Mouse (Mus musculus) frontal cortex, postnatal 14 days (tissue): ENCODE results near the gene Lrrtm4.

ENCODE experiments used
- DNase-seq, 2 experiments: peaks; one replicate each; pipeline ENCODE4 v3.0.0; 2022; ENCODE audit warnings: low spot score in 2 of 2

Gene Lrrtm4

DNA sequence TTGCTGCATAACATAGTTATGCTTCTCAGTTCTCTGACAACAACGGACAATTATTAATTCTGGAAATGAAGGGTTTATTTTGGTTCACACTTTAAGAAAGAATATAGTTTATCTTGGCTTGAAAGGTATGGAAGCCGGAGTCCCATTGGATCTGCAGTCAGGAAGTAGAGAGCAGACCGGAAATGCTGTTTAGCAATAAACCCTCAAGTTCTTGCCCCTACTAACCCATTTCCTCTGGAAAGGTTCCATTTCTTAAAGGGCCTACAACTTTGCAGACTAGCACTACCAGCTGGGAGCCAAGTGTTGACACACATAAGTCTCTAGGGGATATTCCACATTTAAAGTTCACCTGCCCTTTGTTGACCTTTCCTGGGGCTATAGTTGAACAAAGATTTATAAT, 309.7 kb downstream of the Lrrtm4 start:
- no peak for DNase-seq

DNA sequence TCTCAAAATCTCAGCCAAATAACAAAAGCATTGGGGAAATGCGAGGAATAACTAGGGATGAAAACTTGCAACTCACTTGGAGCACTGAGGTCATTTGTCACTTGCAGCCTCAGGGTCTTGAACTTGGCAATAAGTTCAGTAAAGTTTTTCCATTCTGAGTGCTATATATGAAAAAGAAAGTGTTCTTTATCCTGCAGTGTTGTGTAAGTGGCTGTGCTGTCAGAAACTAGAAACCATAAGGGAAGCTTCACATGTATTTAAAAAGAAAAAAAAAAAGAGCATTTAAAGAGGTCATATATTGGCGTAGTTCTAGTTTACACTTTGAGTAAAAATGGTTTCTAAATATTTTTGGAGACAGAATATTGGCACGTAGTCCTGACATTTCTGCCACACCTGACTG, 313.1 kb downstream of the Lrrtm4 start:
- DNase-seq: no peak

DNA sequence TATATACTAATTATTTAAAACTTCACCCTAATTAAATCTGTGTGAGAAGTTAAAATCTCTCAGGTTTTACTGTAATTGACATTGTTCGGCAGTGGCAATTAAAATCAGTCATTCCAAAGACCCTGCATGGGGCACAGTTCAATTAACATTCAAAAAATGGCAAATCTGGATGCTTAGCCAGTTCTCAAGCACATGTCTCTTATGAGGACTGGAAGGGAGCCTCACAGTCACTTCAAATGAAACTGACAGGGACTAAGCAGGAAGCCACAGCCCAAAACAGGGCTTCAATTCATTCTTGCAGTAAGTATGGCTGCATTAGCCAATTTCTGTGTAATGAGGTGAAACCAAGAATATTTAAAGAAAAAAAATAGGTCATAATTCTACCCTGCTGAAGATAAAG, 333.6 kb downstream of the Lrrtm4 start:
- DNase-seq: no peak

DNA sequence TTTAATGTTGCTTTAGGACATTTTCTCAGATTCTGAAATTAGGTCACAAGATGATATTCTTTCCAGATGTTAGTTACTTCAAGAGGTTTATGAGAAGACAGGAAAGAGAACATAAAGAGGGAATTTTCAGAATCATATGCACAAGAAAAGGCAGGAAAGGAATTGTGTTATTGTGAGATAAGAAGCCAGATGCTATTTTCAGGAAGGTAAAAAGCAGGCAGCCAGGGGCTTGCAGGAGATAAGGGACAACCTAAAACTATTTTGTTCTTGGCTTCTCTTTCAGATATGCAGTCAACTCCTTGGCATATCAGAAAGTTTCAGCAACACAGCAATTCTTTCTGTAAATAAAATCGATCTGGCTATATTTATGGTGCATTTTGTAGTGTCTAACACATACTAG, 338.4 kb downstream of the Lrrtm4 start:
- no peak for DNase-seq

DNA sequence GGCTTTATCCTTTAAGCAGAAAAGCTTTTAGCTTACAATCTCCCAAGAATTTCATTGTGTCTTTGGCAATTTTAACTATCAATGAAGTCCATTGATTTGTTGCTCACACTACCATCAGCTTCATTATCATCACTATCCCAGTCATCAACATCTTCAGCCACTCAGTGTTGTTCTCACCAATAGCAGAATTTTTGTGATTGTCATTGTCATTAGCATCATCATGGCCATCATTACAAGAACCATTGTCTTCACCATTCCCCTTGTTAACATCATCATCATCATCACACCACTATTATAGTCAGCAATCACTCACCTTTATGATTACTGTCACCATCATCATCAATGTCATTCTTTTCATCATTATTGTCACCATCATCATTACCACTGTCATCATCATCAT, 344.9 kb downstream of the Lrrtm4 start:
- no peak for DNase-seq

DNA sequence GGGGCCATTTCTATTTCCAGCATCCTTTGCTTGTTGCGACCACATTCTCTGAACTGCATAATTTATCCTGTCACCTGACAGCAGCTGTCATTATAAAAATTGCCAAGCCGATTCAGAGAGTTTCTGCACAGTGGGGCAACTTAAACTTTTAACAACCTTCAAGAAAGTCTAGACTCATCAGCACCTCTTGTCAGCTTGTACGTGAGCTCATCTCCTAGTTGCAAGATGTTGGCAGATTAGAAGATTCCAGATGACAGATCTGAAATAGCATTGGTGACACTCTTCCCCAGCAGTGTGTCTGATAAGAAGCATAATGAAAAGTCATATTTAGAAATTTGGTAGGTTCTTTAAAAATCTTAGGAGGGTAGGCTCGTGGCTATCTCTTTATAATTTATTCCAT, 347.9 kb downstream of the Lrrtm4 start:
- DNase-seq: no peak

DNA sequence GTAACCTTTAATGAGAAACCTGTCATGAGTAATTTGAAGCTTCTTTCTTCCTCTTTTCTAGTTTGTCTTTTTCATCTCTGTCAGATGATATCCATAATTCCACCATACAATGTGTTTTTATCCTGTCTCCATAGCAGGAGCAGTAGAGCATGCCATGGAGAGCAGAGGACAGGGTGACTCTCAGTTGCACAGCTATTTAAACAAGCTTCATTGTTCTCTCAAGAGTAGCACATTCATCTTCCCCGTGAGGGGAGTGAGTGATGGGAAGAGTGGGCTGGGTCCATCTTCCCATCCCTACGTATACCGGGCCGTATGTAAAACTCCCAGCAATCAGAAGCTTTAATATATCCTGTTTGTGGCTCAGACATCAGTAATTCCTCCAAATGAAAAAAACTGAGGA, 370.9 kb downstream of the Lrrtm4 start:
- no peak for DNase-seq

DNA sequence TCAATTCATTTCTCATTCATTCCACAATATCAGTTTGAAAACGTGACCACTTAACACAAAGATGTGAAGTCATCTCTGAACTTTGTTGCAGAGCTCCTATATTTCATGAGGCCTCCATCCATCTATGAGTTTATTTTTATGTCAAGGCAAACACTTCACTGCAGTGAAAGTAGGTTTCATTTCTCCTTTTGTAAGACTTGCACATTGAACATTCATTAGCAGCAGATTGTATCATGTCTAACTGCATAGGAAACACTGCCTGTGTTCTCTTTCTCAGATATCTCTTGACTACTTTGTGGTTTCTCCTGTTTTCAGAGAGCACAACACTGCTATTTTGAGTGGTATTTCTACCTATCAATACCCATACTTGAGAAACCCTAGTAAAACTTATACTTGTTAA, 388.1 kb downstream of the Lrrtm4 start:
- DNase-seq: no peak

DNA sequence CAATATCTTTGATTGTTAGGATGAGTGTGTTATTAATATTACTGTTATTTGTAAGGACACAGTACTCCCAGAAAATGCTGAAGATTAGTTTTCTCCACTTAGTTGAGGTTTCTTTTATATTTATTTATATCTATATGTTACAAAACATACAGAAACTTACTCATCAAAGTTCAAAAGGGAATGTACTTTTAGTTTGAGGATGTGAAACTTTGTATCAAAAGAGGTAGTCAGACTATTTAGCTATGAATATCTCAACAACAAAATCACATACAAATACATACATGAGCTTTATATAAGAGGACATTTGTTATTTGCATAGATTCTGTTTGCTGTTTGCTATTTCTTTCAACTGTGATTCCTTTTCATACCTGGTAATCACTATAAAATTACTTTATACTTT, 421.5 kb downstream of the Lrrtm4 start:
- DNase-seq: no peak

DNA sequence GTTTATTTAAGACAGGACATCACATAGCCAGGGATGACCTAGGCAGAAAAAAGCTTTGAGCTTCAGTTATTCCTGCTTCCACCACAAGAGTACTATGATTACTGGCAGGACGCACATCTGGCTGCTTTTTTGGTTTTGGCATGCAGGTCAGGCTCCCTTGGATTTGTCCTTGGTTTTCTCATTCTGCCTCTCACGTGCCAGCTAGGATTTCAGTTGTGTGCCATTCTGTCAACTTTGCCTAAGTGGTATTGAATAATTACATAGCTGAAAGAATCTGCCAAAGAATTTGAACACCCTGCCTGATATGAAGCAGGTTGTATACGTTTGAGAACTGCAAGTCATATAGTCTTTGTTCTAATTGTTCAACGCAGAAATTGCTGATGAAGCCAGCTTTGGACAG, 451.9 kb downstream of the Lrrtm4 start:
- no peak for DNase-seq

DNA sequence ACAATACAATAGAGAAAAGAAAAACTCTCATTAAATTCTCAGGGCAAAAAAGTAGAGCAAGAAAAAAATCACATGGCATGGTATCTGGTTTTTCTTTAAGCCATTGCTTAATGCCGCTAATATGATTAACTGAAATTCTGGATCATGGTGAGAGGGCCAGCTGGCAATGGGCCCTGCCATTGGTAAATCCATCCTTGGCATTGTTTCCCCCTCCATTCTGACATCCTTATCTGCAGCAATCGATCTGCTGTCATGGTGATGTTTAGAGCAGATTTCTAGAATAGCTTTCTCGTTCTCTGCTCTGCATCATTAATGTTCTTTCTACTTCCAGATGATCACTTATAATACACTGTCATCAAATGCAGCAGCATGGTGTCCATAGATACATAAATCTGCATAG, 457.5 kb downstream of the Lrrtm4 start:
- no peak for DNase-seq

DNA sequence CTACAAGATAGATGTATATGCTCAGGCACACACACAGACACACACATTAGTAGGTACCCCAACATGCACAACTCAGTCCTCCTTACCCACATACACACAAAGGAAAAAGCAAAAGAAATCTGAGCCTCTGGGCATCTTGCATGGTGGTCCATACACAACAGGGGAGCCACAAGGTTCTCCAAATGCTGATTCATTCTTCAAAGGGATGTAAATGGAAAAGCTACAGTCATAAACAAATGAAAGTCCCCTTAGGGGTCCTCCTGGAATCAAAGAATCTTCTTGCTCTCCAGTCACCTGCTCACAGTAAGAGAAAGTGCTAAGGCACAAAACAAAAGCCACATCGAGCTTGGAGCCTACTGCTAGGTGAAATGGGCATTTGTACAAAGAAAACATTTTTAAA, 526.3 kb downstream of the Lrrtm4 start:
- no peak for DNase-seq

DNA sequence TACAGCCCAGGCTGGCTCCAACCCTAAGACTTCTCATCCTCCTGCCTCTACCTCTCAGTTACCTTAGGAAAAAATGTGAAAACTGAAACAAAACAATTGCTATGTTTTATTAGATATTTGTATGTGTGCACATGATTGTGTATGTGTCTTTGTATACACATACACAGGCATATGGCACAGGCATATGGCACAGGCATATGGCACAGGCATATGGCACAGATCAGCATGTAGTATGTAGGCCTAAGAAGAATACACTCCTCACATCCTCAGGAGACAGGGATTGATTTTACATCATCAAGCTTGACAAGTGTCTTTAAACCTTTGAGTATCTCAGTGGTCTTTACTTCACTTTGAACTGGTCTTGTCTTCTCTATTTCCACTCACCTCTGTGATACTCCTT, 531.2 kb downstream of the Lrrtm4 start:
- DNase-seq: no peak

DNA sequence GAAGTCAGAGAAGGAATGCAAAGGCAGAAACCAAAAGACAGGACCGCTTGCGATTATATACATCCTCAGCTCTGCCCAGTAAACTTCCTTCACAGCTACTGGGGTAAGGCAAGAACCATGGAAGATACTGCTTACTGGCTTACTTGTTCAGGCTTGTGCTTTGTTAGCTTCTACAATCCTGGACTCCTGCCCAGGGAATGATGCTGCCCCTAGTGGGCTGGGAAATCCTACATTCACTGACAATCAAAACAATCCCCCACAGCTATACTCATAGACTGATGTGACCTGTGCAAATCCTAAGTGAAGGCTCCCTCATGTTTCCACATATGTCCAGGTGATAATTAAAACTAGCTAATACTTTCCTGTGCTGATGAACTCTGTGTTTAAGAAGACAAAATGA, 534.7 kb downstream of the Lrrtm4 start:
- DNase-seq: no peak

DNA sequence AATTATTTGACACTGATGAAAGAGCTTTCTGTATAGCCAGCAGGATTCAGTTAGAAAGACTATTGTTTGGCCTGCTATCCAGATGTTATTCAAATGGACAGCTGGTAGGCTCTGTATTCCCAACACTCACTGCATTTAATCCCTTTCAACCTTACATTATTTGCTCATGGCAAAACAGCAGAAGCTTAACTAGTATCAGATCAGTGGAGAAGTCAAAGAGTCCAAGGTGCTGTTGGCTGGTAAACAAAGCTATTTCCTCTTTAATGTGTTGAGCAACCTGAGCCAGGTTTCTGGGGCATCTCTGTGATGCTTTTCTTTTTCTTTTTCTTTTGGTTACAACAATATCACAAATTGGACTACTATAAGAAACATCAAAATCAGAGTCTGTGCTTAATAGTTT, 536.3 kb downstream of the Lrrtm4 start:
- DNase-seq: no peak

DNA sequence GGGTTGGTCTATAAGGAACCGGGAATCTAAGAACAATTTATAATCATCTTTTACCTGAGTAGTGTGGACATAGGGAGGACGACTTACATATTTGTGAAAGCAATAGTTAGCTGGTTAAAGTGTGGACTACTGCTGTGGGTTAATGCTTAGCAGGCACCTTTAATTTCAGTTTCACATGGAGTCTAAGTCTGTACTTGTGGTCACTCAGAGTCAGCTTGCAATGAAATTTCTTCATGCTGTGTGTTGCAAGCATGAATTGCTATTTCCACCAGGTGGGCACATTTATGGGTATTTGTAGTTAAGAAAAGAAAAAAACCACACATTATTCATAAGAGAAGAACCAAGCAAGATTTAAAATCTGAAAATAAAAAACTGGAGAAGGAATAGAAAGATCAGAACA, 558.5 kb downstream of the Lrrtm4 start:
- DNase-seq: no peak

DNA sequence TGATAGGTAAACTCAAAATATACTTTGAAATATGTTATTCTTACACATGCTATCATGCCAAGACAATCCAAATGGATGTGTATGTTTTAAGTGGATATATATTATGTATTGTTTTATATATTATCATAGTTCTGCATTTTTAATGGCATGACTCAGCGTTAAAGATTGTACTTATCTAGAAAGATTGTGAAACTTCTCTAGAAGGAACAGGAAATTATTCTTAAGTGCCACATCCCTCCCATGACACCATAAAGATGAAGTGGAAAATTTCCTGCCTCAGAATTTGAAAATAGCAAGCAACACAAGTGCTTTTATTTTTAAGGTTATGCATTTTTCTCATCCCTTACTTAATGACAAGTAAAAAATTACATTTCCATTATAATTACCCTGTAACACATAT, 563.5 kb downstream of the Lrrtm4 start:
- DNase-seq: no peak

DNA sequence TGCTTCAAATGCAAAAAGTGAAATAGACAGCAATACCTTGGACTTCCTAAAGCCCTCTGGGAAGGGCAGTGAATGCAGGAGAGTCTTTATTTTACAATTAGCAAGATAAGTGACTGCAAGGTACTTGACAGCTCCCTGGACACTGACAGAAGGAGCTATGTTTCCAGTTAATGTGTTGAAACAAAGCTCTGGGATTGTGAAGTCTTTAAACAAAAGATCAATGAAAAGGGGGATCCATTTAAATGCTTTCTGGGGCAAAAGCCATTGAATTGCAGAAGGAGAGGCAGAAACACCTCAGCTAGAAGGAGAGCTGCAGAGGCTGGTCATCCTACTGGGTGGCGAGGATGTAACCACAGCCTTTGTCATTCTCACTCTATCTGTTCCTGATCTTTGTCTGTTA, 571.1 kb downstream of the Lrrtm4 start:
- no peak for DNase-seq

DNA sequence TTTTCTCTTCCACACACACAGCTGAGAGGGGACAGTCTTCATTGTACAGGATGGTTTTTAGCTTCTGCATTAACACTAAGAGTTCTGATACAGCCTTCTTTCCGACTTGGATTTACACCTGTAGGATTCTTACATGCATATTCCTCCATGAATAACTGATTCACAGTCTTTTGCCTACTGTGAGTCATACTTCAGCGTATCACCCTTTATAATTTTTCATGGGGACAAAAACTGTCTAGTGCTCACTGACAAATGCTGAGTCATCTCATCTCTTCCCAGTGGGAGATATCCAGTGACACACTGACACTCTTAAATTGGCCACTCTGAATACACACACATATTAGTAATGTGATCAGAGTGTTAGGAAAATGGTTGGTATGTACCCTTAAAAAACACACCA, 600.8 kb downstream of the Lrrtm4 start:
- no peak for DNase-seq

DNA sequence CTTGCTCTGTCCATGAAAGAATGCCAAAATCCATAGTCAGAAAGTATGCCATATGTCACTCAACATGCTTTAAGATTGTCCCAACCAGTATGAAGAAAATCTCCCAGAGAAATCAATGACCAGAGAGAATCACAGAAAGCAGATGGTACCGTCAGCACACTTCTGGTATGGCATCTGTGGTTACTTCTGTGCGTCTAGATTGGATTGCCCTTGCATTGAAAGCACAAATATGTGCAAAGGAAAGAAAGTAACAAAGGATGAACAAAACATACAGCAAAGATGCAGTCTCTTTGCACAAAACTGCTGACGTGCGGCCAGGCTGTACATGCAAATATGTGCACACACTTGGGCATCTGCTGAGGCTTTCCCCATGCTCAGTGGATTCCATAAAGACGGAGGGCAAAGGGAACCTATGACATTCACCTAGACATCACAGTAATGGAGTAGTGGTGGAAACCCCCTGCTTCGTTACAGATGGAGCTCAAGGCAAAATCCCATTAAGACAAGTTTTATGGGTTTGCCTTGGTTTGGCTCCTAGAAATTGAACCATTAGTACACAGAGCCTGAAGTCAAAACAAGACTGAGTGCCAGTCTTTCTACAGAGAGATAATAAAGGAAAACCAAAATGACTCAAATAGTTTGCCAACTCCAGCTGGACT, 604.1 kb downstream of the Lrrtm4 start:
- DNase-seq: no peak

DNA sequence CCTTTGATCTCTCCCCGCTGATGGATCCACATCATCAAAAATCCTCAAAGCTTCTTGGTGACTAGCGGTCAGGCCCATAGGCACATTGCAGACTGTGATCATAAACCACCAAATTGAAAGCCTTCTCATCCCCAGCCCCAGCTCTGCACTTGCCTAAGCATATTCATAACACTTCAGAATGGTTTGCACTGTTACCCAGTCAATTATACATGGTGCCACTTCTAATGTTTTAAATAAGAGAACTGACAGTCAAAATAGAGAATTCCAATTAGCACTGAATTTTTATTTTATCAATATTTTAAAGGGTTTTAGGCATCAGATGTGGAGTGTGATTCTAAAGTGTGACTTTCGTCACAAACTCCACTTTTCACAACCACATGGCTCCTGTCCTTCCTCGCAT, 606.8 kb downstream of the Lrrtm4 start:
- DNase-seq: no peak

DNA sequence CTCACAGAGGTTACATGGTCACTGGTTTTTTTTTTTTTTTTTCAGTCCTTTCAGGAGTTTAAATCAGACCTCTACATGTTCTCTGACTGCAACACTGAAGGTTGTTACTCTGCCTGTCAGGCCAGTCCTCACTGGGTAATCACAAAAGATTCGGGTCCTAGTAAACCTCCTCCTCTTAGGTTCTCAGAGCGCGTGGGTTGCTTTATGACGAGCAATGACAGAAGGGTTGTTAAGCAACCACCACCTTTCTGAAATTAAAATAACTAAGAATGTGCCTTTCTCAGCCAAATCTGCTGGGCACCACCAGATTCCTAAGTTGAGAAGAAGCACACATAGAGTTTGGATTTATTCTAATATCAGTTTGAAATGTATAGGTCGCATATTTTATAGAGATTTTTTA, 644.1 kb downstream of the Lrrtm4 start:
- no peak for DNase-seq

DNA sequence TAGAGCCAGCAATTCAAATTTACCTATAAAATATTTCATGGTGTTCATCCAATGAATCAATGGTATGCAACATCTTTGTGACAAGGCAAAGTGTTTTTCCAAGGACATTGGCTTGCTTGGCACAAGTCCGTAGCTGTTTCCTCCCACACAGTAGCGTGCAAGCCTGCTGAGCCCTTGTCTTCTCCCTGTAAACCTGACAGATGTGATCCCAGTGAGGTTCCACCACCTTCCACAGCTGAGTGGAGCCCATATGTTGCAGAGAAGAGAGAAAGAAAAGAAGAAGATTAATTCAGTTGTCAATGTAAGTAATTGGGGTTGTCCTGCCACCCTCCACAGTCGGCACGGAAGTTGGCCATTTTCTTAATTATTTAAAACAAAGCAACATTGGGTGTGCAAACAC, 645.4 kb downstream of the Lrrtm4 start:
- DNase-seq: no peak

DNA sequence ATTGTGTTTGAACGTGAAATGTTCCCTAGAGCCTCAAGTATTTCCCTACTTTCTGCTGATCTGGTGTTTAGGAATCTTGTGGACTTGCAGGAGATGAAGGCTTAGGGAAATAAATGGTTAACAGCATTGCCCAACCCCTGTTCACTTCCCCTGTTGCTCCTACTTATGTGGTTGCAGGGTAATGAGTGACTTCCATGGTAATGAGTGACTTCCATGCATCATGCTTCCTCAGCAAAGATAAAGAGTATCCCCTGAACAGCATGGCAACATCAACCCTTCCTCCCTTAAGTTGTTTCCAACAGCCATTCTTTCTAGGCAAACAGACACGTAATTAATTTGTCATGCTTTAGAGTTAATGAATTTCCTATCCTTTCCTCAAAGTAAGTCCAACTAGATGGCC, 685.5 kb downstream of the Lrrtm4 start:
- no peak for DNase-seq

DNA sequence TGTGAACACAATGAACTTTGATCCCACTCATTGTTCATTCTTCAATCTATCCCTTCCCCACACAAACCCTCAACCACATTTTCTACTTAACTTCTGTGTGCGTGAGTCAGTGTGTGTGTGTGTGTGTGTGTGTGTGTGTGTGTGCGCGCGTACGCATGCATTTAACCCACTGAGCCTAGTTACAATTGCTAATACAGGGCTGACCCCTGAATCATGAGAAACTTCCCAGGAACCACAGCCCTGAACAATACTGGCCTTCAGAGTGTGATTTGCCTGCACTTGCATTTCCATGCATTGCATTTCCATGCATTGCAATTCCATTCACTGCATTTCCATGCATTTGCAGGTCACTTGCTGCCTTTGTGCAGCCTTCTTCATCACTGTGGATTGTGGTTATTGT, 701.8 kb downstream of the Lrrtm4 start:
- no peak for DNase-seq
